Mouse (Mus musculus) heart, adult 2 months (tissue): ENCODE data around the gene Trim9. TPM values are rescaled to one million over a fixed set of nuclear protein-coding genes. Genes with fewer than 3 reads are reported as not detected.

Experiments
- DNase-seq, 2 experiments: peaks; one replicate each; pipeline ENCODE4 v3.0.0; 2021
- H3K27ac ChIP-seq: fragments of 200-600 bp; 2 replicates; pipeline ENCODE4 v1.8.1; 2022
- H3K27me3 ChIP-seq: fragments of 200-500 bp; 2 replicates; pipeline ENCODE4 v1.6.1; 2012; ENCODE audit warnings: mild to moderate bottlenecking, low read length, inconsistent platforms, mixed read lengths; ENCODE audit not compliant: control insufficient read depth, insufficient read depth
- H3K36me3 ChIP-seq: fragments of 200-500 bp; 2 replicates; pipeline ENCODE4 v1.6.1; 2012; ENCODE audit warnings: low read length, inconsistent platforms; ENCODE audit not compliant: control insufficient read depth, insufficient read depth
- H3K4me1 ChIP-seq: fragments of 200-500 bp; 2 replicates; pipeline ENCODE4 v1.6.1; 2011; ENCODE audit warnings: low read length; ENCODE audit not compliant: control insufficient read depth, insufficient read depth
- H3K4me3 ChIP-seq: fragments of 200-600 bp; 2 replicates; pipeline ENCODE4 v1.8.1; 2022
- H3K79me2 ChIP-seq: fragments of 200-500 bp; replicated peaks from 2 replicates; pipeline ENCODE4 v1.6.1; 2012; ENCODE audit warnings: mild to moderate bottlenecking, inconsistent platforms, low read length, moderate library complexity, mixed read lengths; ENCODE audit not compliant: control insufficient read depth, insufficient read depth
- H3K9ac ChIP-seq: fragments of 200-500 bp; 2 replicates; pipeline ENCODE4 v1.6.1; 2012; ENCODE audit warnings: low read depth, mild to moderate bottlenecking, control low read depth, inconsistent platforms, low read length, mixed read lengths
- CTCF ChIP-seq: fragments of 200-600 bp; IDR thresholded peaks from 2 replicates; pipeline ENCODE4 v1.8.1; 2022; ENCODE audit warnings: antibody characterized with exemption, mild to moderate bottlenecking, moderate library complexity
- EP300 ChIP-seq: fragments of 200-500 bp; IDR thresholded peaks from 2 replicates; pipeline ENCODE4 v1.6.1; 2011; ENCODE audit warnings: low read depth, low read length, control low read depth; ENCODE audit not compliant: insufficient read depth
- POLR2A ChIP-seq: fragments of 200-500 bp; IDR thresholded peaks from 2 replicates; pipeline ENCODE4 v1.6.1; 2011; ENCODE audit warnings: mild to moderate bottlenecking, low read depth, low read length, control low read depth; ENCODE audit not compliant: insufficient read depth
- WGBS: fragments of 180-500 bp; shearing (Covaris S2); methylation state at CpG from one replicate; pipeline ENCODE4 v1.1.7; 2018; 5-methylcytosine and 5-hydroxymethylcytosine counted together
- intact Hi-C: fragments of 180-260 bp; cut with DNase I; formaldehyde crosslinking; loops from one replicate; pipeline ENCODE4 v1.15.1; 2025
- polyA plus RNA-seq: library from polyadenylated mRNA; depleted of rRNA; stranded (reverse); fragments of >200 nt; gene quantifications from 2 replicates; pipeline ENCODE4 v1.2.3, GENCODE M21; 2012
- total RNA-seq, 2 experiments: library from RNA; stranded (reverse); gene quantifications; 2 replicates each; pipeline ENCODE4 v1.2.3; 2021

The Trim9 gene
- total and polyA plus RNA-seq, 3 experiments, result 0.11 to 0.16 (median 0.12) TPM

DNA sequence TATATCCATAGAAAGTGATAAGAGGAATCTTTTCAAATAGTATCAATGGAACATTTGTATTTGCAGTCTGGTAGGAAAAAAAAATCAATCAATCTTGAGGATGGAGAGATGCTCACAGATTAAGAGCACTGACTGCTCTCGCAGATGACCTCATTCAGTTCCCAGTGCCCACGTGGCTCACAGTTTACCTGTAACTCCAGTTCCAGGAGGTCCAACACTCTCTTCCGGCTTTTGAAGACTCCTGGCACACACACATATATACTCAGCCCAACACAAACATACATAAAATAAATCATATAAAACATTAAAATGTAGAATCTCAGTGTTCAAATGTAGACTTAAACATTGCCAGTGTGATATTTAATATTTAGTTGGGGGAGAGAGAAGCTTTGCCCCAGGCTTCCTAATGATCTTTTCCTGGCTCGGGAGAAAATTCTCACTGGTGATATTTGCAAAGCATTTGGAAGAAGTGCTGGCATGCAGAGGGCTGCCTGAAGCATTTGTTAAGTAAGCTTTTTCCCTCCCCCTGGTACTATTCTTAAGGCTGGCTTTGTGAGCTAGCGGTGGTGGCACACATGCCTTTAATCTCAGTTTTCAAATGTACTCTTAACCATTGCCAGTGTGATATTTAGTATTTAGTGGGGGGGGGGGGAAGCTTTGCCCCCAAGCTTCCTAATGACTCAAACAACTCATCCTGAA lies 45.2 kb downstream of the Trim9 start:
- H3K79me2 ChIP-seq, result no peaks in the 10 kb centered on the region
- 65% methylated on average over 5 of the region's 5 CpGs for whole genome bisulfite sequencing
- H3K27me3 ChIP-seq, result no peaks in the 10 kb centered on the region
- H3K4me1 ChIP-seq, result no peaks in the 10 kb centered on the region
- no peak overlapping the region for H3K9ac ChIP-seq
- no peaks in the 10 kb centered on the region for H3K36me3 ChIP-seq
- no peak for DNase-seq
- TF ChIP-seq POLR2A (no peak), CTCF (no peak), EP300 (no peak)
- H3K4me3 ChIP-seq, result no peak overlapping the region
- intact Hi-C loops, result no loop called here
- no peak overlapping the region for H3K27ac ChIP-seq

DNA sequence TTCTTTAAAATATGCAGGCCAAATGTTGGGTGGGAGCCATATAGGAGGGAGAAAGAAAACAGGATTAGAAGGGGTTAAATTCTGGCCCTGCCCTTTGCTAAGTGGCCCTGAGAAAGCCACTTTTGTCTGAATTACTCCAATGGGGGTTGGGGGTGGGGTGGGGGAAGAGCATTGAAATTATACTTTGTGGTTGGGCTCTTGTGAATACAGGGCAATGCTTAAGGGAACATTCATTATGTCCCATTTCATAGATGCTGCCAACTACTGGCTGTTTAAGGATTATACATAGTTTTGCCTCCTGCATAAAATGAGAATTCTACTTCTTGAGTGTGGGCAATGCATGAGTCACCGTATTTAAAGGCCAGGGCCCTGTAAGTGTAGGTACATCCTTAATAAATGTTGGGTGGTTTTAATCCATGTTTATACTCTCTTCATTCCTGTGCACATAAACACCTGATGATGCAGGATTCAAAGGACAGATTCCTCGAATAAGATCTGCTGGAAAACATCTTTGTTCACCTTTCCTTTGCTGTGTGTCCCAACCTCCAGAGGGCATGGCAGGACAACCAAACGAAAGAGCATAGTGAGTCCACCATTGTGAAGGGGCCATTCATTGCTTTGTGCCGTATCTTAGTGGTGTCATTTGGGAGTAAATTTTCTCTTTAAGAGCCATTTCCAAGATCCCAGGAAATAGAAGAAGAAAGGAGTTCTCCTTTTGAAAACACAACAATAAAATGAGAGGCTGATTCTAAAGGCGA lies 53.3 kb downstream of the Trim9 start:
- H3K27me3 ChIP-seq, result no peaks in the 10 kb centered on the region; the same call in 1 of the 2 replicates
- 67% methylated on average over 5 of the region's 5 CpGs for WGBS
- no peaks in the 10 kb centered on the region for H3K36me3 ChIP-seq
- no peak overlapping the region for H3K27ac ChIP-seq
- H3K4me1 ChIP-seq, result no peaks in the 10 kb centered on the region
- DNase-seq, result no peak
- H3K79me2 ChIP-seq, result no peaks in the 10 kb centered on the region
- H3K9ac ChIP-seq, result no peak overlapping the region
- intact Hi-C loops, result no loop called here
- TF ChIP-seq CTCF (no peak), EP300 (no peak), POLR2A (no peak)
- no peak overlapping the region for H3K4me3 ChIP-seq

DNA sequence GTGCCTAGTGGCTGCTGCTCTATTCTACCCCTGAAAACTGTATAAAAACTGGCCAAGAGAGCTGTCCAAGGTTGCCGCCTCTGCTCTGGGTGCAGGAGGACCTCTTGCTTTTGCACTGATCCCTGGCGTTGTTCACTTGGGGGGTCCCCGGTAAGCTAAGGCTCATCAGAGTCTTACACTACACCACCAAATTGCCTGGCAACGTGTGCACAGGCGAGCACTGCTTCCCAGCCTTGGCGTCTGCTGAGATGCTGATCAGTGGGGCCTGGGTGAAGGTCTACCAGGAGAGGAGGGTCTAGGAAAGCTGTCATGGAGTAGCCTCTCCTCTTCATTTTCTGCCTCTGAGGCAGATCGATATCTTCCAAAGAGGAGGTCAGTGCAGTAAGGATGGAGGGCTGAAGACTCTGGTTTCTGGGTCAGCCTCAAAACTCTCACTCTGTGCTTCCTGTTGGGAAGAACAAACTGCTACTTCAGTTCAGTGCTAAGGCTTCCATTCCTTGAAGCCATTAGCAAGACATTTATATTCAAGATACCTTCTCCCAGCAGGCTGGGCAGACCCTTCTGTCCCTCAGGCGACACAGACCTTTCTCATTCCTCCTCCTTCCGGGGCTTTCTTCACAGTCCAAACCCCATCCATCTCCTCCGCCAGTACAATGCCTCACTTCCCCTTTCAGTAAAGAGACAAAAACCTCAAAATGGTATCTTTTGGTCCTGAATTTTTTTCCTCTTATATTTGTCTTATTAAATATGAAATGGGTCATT lies 54.1 kb downstream of the Trim9 start:
- H3K27me3 ChIP-seq, result no peaks in the 10 kb centered on the region; the same call in 1 of the 2 replicates
- no peak overlapping the region for H3K9ac ChIP-seq
- intact Hi-C loops, result no loop called here
- H3K36me3 ChIP-seq, result no peaks in the 10 kb centered on the region
- 92% methylated on average over 10 of the region's 10 CpGs for WGBS
- no peaks in the 10 kb centered on the region for H3K4me1 ChIP-seq
- no peaks in the 10 kb centered on the region for H3K79me2 ChIP-seq
- H3K4me3 ChIP-seq, result no peak overlapping the region
- no peak overlapping the region for H3K27ac ChIP-seq
- TF ChIP-seq EP300 (no peak), POLR2A (no peak), CTCF (no peak)
- no peak for DNase-seq

DNA sequence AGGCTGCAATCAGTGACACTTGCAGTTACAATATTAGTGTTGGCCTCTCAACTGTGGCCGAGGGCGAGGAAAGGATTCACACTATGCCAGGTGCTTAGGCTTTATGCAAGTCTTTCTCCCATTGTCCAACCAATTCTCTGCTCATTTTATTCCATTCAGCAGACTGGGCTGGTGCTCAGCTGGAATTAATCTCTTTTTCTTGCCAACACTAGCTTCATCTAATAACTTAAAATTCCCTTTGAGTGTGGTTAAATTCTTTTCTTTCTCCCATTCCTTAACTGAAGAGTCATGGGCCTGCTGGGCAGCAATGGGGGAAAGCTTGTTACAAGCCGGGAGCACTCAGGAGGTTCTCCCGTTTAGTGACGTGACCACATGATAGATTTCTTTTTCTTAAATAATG lies 61.9 kb downstream of the Trim9 start:
- Histone ChIP-seq H3K4me1 (no peaks in the 10 kb centered on the region; the same call in 1 of the 2 replicates), H3K79me2 (no peaks in the 10 kb centered on the region), H3K4me3 (no peak overlapping the region), H3K27me3 (no peaks in the 10 kb centered on the region), H3K9ac (no peak overlapping the region), H3K27ac (no peak overlapping the region), H3K36me3 (no peaks in the 10 kb centered on the region)
- intact Hi-C loops, result no loop called here
- DNase-seq, result no peak
- no peak for TF ChIP-seq POLR2A
- TF ChIP-seq EP300, result no peak
- no peak for TF ChIP-seq CTCF
- WGBS, result 84% methylated on average over 5 of the region's 5 CpGs

DNA sequence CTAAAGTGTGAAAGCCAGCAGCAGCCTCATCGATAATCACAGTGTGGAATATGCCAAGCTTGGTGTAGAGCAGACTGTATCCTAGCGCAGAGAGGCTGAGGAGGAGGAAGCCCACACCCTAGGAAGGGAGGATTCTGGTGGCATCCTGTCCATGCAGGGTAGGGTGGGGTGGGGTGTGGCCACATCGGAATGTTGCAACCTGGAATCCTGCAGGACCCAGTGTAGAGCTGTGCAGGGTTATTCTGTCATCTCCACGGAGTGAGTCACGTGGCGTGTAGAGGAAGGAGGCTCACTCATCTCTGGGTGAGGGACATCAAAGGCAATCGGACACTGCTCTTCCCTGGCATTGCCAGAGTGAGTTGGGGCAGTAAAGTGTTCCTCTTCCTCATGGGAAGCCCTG lies 62.4 kb downstream of the Trim9 start:
- Histone ChIP-seq H3K27me3 (no peaks in the 10 kb centered on the region), H3K27ac (no peak overlapping the region), H3K9ac (no peak overlapping the region), H3K4me3 (no peak overlapping the region), H3K4me1 (no peaks in the 10 kb centered on the region; the same call in 1 of the 2 replicates), H3K79me2 (no peaks in the 10 kb centered on the region), H3K36me3 (no peaks in the 10 kb centered on the region)
- TF ChIP-seq EP300 (no peak), CTCF (no peak), POLR2A (no peak)
- no peak for DNase-seq
- intact Hi-C loops, result no loop called here
- 51% methylated on average over 7 of the region's 7 CpGs for WGBS
